In the genomic region with DNA sequence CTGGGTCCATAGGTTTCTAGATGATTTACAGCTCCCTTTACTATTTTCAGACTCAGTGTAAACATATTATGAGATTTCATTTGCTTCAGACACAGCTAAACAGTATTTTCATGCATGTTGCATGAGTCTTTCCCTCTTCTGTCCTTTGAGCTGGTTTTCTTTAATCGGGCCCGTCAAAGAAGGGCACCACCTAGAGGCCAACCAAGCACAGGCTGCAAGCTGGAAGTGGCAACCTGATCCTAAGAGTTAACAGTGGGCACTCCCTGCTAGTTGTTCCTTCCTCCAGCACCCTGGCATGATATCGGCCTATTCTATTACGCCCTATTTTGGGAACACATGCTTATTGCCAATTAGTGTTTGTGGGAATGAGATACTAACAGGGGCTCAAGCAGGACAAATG, we compare ENCODE assay signal across 8 mouse cellular contexts. TPM values are rescaled to one million over a fixed set of nuclear protein-coding genes. Genes with fewer than 3 reads are reported as not detected.
A peak's percentile ranks its signal among the peaks of the same experiment; 100 is the strongest.
DNase-seq lines count a peak whose midpoint lies in the region; ATAC-seq lines count a peak whose summit lies in the region.

No protein-coding gene starts in this region.

- no peaks in the 10 kb centered on the region for H3K9me3 ChIP-seq in forebrain, embryonic 16.5 days (ENCODE audit: control insufficient read depth, low read length)
- no peaks in the 10 kb centered on the region for H3K9me3 ChIP-seq in liver, embryonic 11.5 days (ENCODE audit: control insufficient read depth, low read length)
- no peaks in the 10 kb centered on the region for H3K9me3 ChIP-seq in neural tube, embryonic 14.5 days (ENCODE audit: control insufficient read depth, low read length)

- H3K4me3 ChIP-seq in forebrain, embryonic 16.5 days (replicated peaks; ENCODE audit: low read length): no peak overlapping the region
- no peak overlapping the region for H3K4me3 ChIP-seq in liver, embryonic 11.5 days (ENCODE audit: low read depth, low read length)
- H3K4me3 ChIP-seq in neural tube, embryonic 14.5 days (ENCODE audit: low read depth, low read length): no peak overlapping the region

- H3K9ac ChIP-seq in forebrain, embryonic 16.5 days (replicated peaks; ENCODE audit: low read depth, low read length): no peak overlapping the region
- H3K9ac ChIP-seq in liver, embryonic 11.5 days (ENCODE audit: low read depth, low read length): no peak overlapping the region
- H3K9ac ChIP-seq in neural tube, embryonic 14.5 days (replicated peaks; ENCODE audit: low read depth, low read length): no peak overlapping the region

- no peak overlapping the region for H3K27ac ChIP-seq in forebrain, embryonic 16.5 days (ENCODE audit: low read length)
- H3K27ac ChIP-seq in liver, embryonic 11.5 days (ENCODE audit: low read depth, low read length): no peak overlapping the region
- H3K27ac ChIP-seq in neural tube, embryonic 14.5 days (ENCODE audit: low read depth, low read length): no peak overlapping the region

- H3K27me3 ChIP-seq in forebrain, embryonic 16.5 days (replicated peaks; ENCODE audit: control insufficient read depth, insufficient read depth, low read length): no peaks in the 10 kb centered on the region
- H3K27me3 ChIP-seq in liver, embryonic 11.5 days (replicated peaks; ENCODE audit: control insufficient read depth, insufficient read depth, low read length): no peaks in the 10 kb centered on the region
- no peaks in the 10 kb centered on the region for H3K27me3 ChIP-seq in neural tube, embryonic 14.5 days (ENCODE audit: control insufficient read depth, insufficient read depth, low read length)

- 40% methylated on average over 4 of the region's 4 CpGs for WGBS in forebrain, embryonic 16.5 days
- 46% methylated on average over 4 of the region's 4 CpGs for WGBS in liver, embryonic 11.5 days
- WGBS in neural tube, embryonic 14.5 days: 50% methylated on average over 4 of the region's 4 CpGs

- H3K36me3 ChIP-seq in forebrain, embryonic 16.5 days (ENCODE audit: control insufficient read depth, insufficient read depth): no peaks in the 10 kb centered on the region
- no peaks in the 10 kb centered on the region for H3K36me3 ChIP-seq in liver, embryonic 11.5 days (ENCODE audit: control insufficient read depth, insufficient read depth, low read length)
- H3K36me3 ChIP-seq in neural tube, embryonic 14.5 days (ENCODE audit: control insufficient read depth, insufficient read depth, low read length): no peaks in the 10 kb centered on the region

- peaks cover 6% of the 10 kb centered on the region; the same call in 1 of the 2 replicates for H3K4me1 ChIP-seq in forebrain, embryonic 16.5 days (replicated peaks; ENCODE audit: control insufficient read depth, insufficient read depth, low read length)
- H3K4me1 ChIP-seq in liver, embryonic 11.5 days (replicated peaks; ENCODE audit: control insufficient read depth, insufficient read depth, low read length): peaks cover 5% of the 10 kb centered on the region; the same call in 1 of the 2 replicates
- H3K4me1 ChIP-seq in neural tube, embryonic 14.5 days (ENCODE audit: control insufficient read depth, insufficient read depth, low read length): no peaks in the 10 kb centered on the region

- 0 out of 2 replicates have a peak, but pooled peaks have one; percentile 12 for ATAC-seq in forebrain, embryonic 16.5 days
- peak; percentile 54 for ATAC-seq in liver, embryonic 11.5 days (replicated peaks; ENCODE audit: low FRiP score)
- ATAC-seq in neural tube, embryonic 14.5 days (ENCODE audit: low read depth): peak; percentile 17; the same call in 1 of the 2 replicates

- DNase-seq in ovary, adult 18-20 months (ENCODE audit: low spot score): peak; percentile 12
- no peak for DNase-seq in ovary, postnatal 10 days (ENCODE audit: low spot score)
- peak; percentile 66 for DNase-seq in adrenal gland, adult 2 months
- peak; percentile 28 for DNase-seq in kidney, adult 11 months
- no peak for DNase-seq in liver, embryonic 11.5 days (ENCODE audit: low spot score)
- DNase-seq in thymus, postnatal 36 days: peak; percentile 20 to 36

- no peak overlapping the region for H3K4me2 ChIP-seq in forebrain, embryonic 16.5 days (ENCODE audit: low read length)
- no peak overlapping the region for H3K4me2 ChIP-seq in liver, embryonic 11.5 days
- H3K4me2 ChIP-seq in neural tube, embryonic 14.5 days (ENCODE audit: low read depth, low read length): no peak overlapping the region

RNA-seq across cellular contexts. Expression of gene Ifnb1, which starts 8.2 kb away (rescaled TPM):
- total RNA-seq in adrenal gland, adult 2 months (2021): not detected
- not detected in 2 replicates for polyA plus RNA-seq in adrenal gland, adult 2 months (2012; rRNA removed)
- polyA plus RNA-seq in forebrain, embryonic 16.5 days (2015; fragmentation: Nextera tagmentation; extraction: Ambion mirVana): not detected in 2 replicates
- polyA plus RNA-seq in liver, embryonic 11.5 days (2014; fragmentation: Nextera tagmentation; extraction: Ambion mirVana): not detected in 2 replicates
- not detected in 2 replicates for polyA plus RNA-seq in neural tube, embryonic 14.5 days (2014; fragmentation: Nextera tagmentation; extraction: Ambion mirVana)

RNA-seq across cellular contexts. Expression of gene Ifna15, which starts 43.6 kb away (rescaled TPM):
- total RNA-seq in adrenal gland, adult 2 months (2021): not detected
- not detected in 2 replicates for polyA plus RNA-seq in adrenal gland, adult 2 months (2012; rRNA removed)
- polyA plus RNA-seq in forebrain, embryonic 16.5 days (2015; fragmentation: Nextera tagmentation; extraction: Ambion mirVana): not detected in 2 replicates
- not detected in 2 replicates for polyA plus RNA-seq in liver, embryonic 11.5 days (2014; fragmentation: Nextera tagmentation; extraction: Ambion mirVana)
- polyA plus RNA-seq in neural tube, embryonic 14.5 days (2014; fragmentation: Nextera tagmentation; extraction: Ambion mirVana): not detected in 2 replicates

RNA-seq across cellular contexts. Expression of gene Ifna14, which starts 57.2 kb away (rescaled TPM):
- not detected for total RNA-seq in adrenal gland, adult 2 months (2021)
- polyA plus RNA-seq in adrenal gland, adult 2 months (2012; rRNA removed): not detected in 2 replicates
- not detected in 2 replicates for polyA plus RNA-seq in forebrain, embryonic 16.5 days (2015; fragmentation: Nextera tagmentation; extraction: Ambion mirVana)
- not detected in 2 replicates for polyA plus RNA-seq in liver, embryonic 11.5 days (2014; fragmentation: Nextera tagmentation; extraction: Ambion mirVana)
- polyA plus RNA-seq in neural tube, embryonic 14.5 days (2014; fragmentation: Nextera tagmentation; extraction: Ambion mirVana): not detected in 2 replicates

Comparison
In these comparisons a context has a peak if more than half of its experiments do, and no peak if none do; other contexts are left out.
1. DNase-seq: peak in ovary, adult 18-20 months (single experiment), adrenal gland, adult 2 months (single experiment), kidney, adult 11 months (single experiment) and thymus, postnatal 36 days (2 of 2); none in ovary, postnatal 10 days (single experiment) and liver, embryonic 11.5 days (single experiment).
2. Peak in every context shown above with its lines, with median percentiles within 50 percentile points of each other: ATAC-seq.